Mouse (Mus musculus) heart, adult 2 months (tissue): ENCODE measurements around the gene Ankfn1. TPM values are rescaled to one million over a fixed set of nuclear protein-coding genes. Genes with fewer than 3 reads are reported as not detected.

Experiments
- DNase-seq, 2 experiments: peaks; one replicate each; pipeline ENCODE4 v3.0.0; 2021
- H3K27ac ChIP-seq: fragments of 200-600 bp; 2 replicates; pipeline ENCODE4 v1.8.1; 2022
- H3K27me3 ChIP-seq: fragments of 200-500 bp; 2 replicates; pipeline ENCODE4 v1.6.1; 2012; ENCODE audit warnings: mild to moderate bottlenecking, low read length, inconsistent platforms, mixed read lengths; ENCODE audit not compliant: control insufficient read depth, insufficient read depth
- H3K36me3 ChIP-seq: fragments of 200-500 bp; 2 replicates; pipeline ENCODE4 v1.6.1; 2012; ENCODE audit warnings: low read length, inconsistent platforms; ENCODE audit not compliant: control insufficient read depth, insufficient read depth
- H3K4me1 ChIP-seq: fragments of 200-500 bp; 2 replicates; pipeline ENCODE4 v1.6.1; 2011; ENCODE audit warnings: low read length; ENCODE audit not compliant: control insufficient read depth, insufficient read depth
- H3K4me3 ChIP-seq: fragments of 200-600 bp; 2 replicates; pipeline ENCODE4 v1.8.1; 2022
- H3K79me2 ChIP-seq: fragments of 200-500 bp; replicated peaks from 2 replicates; pipeline ENCODE4 v1.6.1; 2012; ENCODE audit warnings: mild to moderate bottlenecking, inconsistent platforms, low read length, moderate library complexity, mixed read lengths; ENCODE audit not compliant: control insufficient read depth, insufficient read depth
- H3K9ac ChIP-seq: fragments of 200-500 bp; 2 replicates; pipeline ENCODE4 v1.6.1; 2012; ENCODE audit warnings: low read depth, mild to moderate bottlenecking, control low read depth, inconsistent platforms, low read length, mixed read lengths
- CTCF ChIP-seq: fragments of 200-600 bp; IDR thresholded peaks from 2 replicates; pipeline ENCODE4 v1.8.1; 2022; ENCODE audit warnings: antibody characterized with exemption, mild to moderate bottlenecking, moderate library complexity
- EP300 ChIP-seq: fragments of 200-500 bp; IDR thresholded peaks from 2 replicates; pipeline ENCODE4 v1.6.1; 2011; ENCODE audit warnings: low read depth, low read length, control low read depth; ENCODE audit not compliant: insufficient read depth
- POLR2A ChIP-seq: fragments of 200-500 bp; IDR thresholded peaks from 2 replicates; pipeline ENCODE4 v1.6.1; 2011; ENCODE audit warnings: mild to moderate bottlenecking, low read depth, low read length, control low read depth; ENCODE audit not compliant: insufficient read depth
- WGBS: fragments of 180-500 bp; shearing (Covaris S2); methylation state at CpG from one replicate; pipeline ENCODE4 v1.1.7; 2018; 5-methylcytosine and 5-hydroxymethylcytosine counted together
- intact Hi-C: fragments of 180-260 bp; cut with DNase I; formaldehyde crosslinking; loops from one replicate; pipeline ENCODE4 v1.15.1; 2025
- polyA plus RNA-seq: library from polyadenylated mRNA; depleted of rRNA; stranded (reverse); fragments of >200 nt; gene quantifications from 2 replicates; pipeline ENCODE4 v1.2.3, GENCODE M21; 2012
- total RNA-seq, 2 experiments: library from RNA; stranded (reverse); gene quantifications; 2 replicates each; pipeline ENCODE4 v1.2.3; 2021

Ankfn1 gene
- total and polyA plus RNA-seq, 3 experiments, result 0.14 TPM; not detected in 2

GRCm38 (mm10) chr11:89579826-89580225 lies 197.6 kb downstream of the Ankfn1 start:
- H3K27ac ChIP-seq, result no peak overlapping the region
- H3K4me3 ChIP-seq, result no peak overlapping the region
- H3K79me2 ChIP-seq, result no peaks in the 10 kb centered on the region
- 47% methylated on average over 6 of the region's 6 CpGs for WGBS
- no peaks in the 10 kb centered on the region for H3K4me1 ChIP-seq
- no peaks in the 10 kb centered on the region for H3K36me3 ChIP-seq
- H3K27me3 ChIP-seq, result no peaks in the 10 kb centered on the region
- intact Hi-C loops, result no loop called here
- DNase-seq, result no peak
- TF ChIP-seq POLR2A (no peak), EP300 (no peak), CTCF (no peak)
- no peak overlapping the region for H3K9ac ChIP-seq

- H3K4me1 ChIP-seq, result no peaks in the 10 kb centered on the region
- no peaks in the 10 kb centered on the region for H3K79me2 ChIP-seq
- no peaks in the 10 kb centered on the region for H3K27me3 ChIP-seq
- H3K4me3 ChIP-seq, result no peak overlapping the region
- intact Hi-C loops, result no loop called here
- 81% methylated on average over 4 of the region's 4 CpGs for WGBS
- H3K36me3 ChIP-seq, result no peaks in the 10 kb centered on the region
- no peak overlapping the region for H3K9ac ChIP-seq
- TF ChIP-seq POLR2A (no peak), CTCF (no peak), EP300 (no peak)
- DNase-seq, result no peak
- H3K27ac ChIP-seq, result no peak overlapping the region
Observed at GRCm38 (mm10) chr11:89579111-89579510, 198.3 kb downstream of the Ankfn1 start.

GRCm38 (mm10) chr11:89574269-89574838 lies 203.1 kb downstream of the Ankfn1 start:
- Histone ChIP-seq H3K36me3 (no peaks in the 10 kb centered on the region), H3K27me3 (no peaks in the 10 kb centered on the region), H3K79me2 (no peaks in the 10 kb centered on the region), H3K9ac (no peak overlapping the region), H3K27ac (no peak overlapping the region), H3K4me3 (no peak overlapping the region), H3K4me1 (no peaks in the 10 kb centered on the region)
- 48% methylated on average over 11 of the region's 11 CpGs for WGBS
- intact Hi-C loops, result no loop called here
- no peak for DNase-seq
- TF ChIP-seq EP300, result no peak
- TF ChIP-seq CTCF, result no peak
- TF ChIP-seq POLR2A, result no peak

GRCm38 (mm10) chr11:89569391-89570145 lies 207.9 kb downstream of the Ankfn1 start:
- no peak for TF ChIP-seq POLR2A
- TF ChIP-seq EP300, result no peak
- Histone ChIP-seq H3K79me2 (no peaks in the 10 kb centered on the region), H3K9ac (no peak overlapping the region), H3K4me1 (no peaks in the 10 kb centered on the region), H3K4me3 (no peak overlapping the region), H3K27ac (no peak overlapping the region), H3K27me3 (no peaks in the 10 kb centered on the region), H3K36me3 (no peaks in the 10 kb centered on the region)
- no peak for DNase-seq
- intact Hi-C loops, result no loop called here
- WGBS, result 69% methylated on average over 11 of the region's 11 CpGs

GRCm38 (mm10) chr11:89568246-89568645 lies 209.2 kb downstream of the Ankfn1 start:
- DNase-seq, result no peak
- no peaks in the 10 kb centered on the region for H3K36me3 ChIP-seq
- no peak overlapping the region for H3K27ac ChIP-seq
- 88% methylated on average over 4 of the region's 4 CpGs for WGBS
- no peaks in the 10 kb centered on the region for H3K27me3 ChIP-seq
- no peaks in the 10 kb centered on the region for H3K79me2 ChIP-seq
- intact Hi-C loops, result no loop called here
- no peaks in the 10 kb centered on the region for H3K4me1 ChIP-seq
- no peak overlapping the region for H3K4me3 ChIP-seq
- no peak overlapping the region for H3K9ac ChIP-seq
- TF ChIP-seq CTCF, result no peak
- no peak for TF ChIP-seq EP300
- TF ChIP-seq POLR2A, result no peak

GRCm38 (mm10) chr11:89551441-89551840 lies 226.0 kb downstream of the Ankfn1 start:
- no peak overlapping the region for H3K9ac ChIP-seq
- no peak overlapping the region for H3K4me3 ChIP-seq
- H3K27ac ChIP-seq, result no peak overlapping the region
- no peaks in the 10 kb centered on the region for H3K27me3 ChIP-seq
- no peaks in the 10 kb centered on the region for H3K79me2 ChIP-seq
- no peaks in the 10 kb centered on the region for H3K4me1 ChIP-seq
- no peak for DNase-seq
- WGBS, result 78% methylated on average over 11 of the region's 11 CpGs
- TF ChIP-seq EP300, result no peak
- TF ChIP-seq CTCF, result no peak
- no peak for TF ChIP-seq POLR2A
- no peaks in the 10 kb centered on the region for H3K36me3 ChIP-seq
- intact Hi-C loops, result no loop called here
